Mouse (Mus musculus): ENCODE results near the gene Nell1. TPM values are rescaled to one million over a fixed set of nuclear protein-coding genes. Genes with fewer than 3 reads are reported as not detected.

The Nell1 gene
- polyA plus RNA-seq, 1 experiment from 2014 or later: 0.61 TPM

DNA sequence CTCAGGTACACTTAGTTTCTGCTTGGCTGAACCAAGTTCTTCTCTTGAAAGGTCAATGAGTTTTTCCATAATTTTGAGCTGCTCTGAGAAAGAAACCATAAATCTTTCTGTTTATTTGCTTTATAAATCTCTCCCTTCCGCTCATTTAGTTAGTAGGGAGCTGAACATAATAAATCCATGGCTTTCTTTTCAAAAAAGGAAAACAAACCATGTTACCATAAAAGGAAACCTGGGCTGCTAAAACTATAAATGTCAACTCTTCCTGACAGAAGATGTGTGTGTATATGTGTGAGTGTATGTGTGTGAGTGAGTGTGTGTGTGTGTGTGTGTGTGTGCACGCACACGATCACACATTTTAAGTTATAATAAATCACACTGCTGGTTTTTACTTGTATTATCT is 320.8 kb downstream of the Nell1 start:
- Histone ChIP-seq H3K4me1 (ENCODE audit: control insufficient read depth in 2 of 2, insufficient read depth in 2 of 2, low read length in 2 of 2) (no peaks in the 10 kb centered on the region), H3K9me3 (ENCODE audit: control insufficient read depth, low read length) (no peaks in the 10 kb centered on the region), H3K9ac (ENCODE audit: low read length) (no peak overlapping the region), H3K4me2 (ENCODE audit: low read length) (no peak overlapping the region), H3K36me3 (ENCODE audit: control insufficient read depth, insufficient read depth, low read length) (no peaks in the 10 kb centered on the region), H3K27ac (replicated peaks in 1 of 2; ENCODE audit: control insufficient read depth in 1 of 2, insufficient read depth in 1 of 2, low read depth in 2 of 2, low read length in 2 of 2) (no peak overlapping the region), H3K27me3 (ENCODE audit: control insufficient read depth, insufficient read depth, low read length) (no peaks in the 10 kb centered on the region), H3K4me3 (ENCODE audit: control insufficient read depth in 1 of 2, insufficient read depth in 1 of 2, low read depth in 1 of 2, low read length in 2 of 2) (no peak overlapping the region)
- WGBS: 91% methylated on average over 3 of the region's 3 CpGs
- no peak for ATAC-seq (ENCODE audit: insufficient number of reproducible peaks, insufficient read depth, low FRiP score, low read depth)

- WGBS: 72% methylated on average over 5 of the region's 5 CpGs
- Histone ChIP-seq H3K27ac (replicated peaks in 1 of 2; ENCODE audit: control insufficient read depth in 1 of 2, insufficient read depth in 1 of 2, low read depth in 2 of 2, low read length in 2 of 2) (no peak overlapping the region), H3K27me3 (ENCODE audit: control insufficient read depth, insufficient read depth, low read length) (no peaks in the 10 kb centered on the region), H3K9ac (ENCODE audit: low read length) (no peak overlapping the region), H3K36me3 (ENCODE audit: control insufficient read depth, insufficient read depth, low read length) (no peaks in the 10 kb centered on the region), H3K4me1 (ENCODE audit: control insufficient read depth in 2 of 2, insufficient read depth in 2 of 2, low read length in 2 of 2) (no peaks in the 10 kb centered on the region), H3K9me3 (ENCODE audit: control insufficient read depth, low read length) (no peaks in the 10 kb centered on the region), H3K4me2 (ENCODE audit: low read length) (no peak overlapping the region), H3K4me3 (ENCODE audit: control insufficient read depth in 1 of 2, insufficient read depth in 1 of 2, low read depth in 1 of 2, low read length in 2 of 2) (no peak overlapping the region)
- ATAC-seq (ENCODE audit: insufficient number of reproducible peaks, insufficient read depth, low FRiP score, low read depth): no peak
Measured at GRCm38 (mm10) chr7:50338226-50338625, 363.6 kb downstream of the Nell1 start.

DNA sequence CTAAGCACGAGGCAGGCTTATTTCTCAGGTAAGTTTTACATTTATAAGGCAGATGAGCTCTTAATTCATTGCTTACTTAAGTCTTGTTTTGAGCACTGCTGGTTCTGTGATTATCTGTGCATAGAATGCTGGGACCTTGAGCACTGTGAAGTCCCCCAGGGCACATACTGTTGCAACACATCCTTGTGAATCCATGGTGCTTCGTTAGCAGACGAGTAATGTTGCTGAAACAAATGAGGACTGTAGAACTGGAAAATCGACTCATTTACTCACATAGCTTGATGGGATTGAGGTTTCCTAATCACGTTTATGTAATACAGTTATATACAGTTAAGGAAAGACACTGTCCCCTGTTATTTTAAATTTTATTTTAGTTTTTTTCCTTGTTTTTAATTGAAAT is 364.1 kb downstream of the Nell1 start:
- H3K9ac ChIP-seq (ENCODE audit: low read length): no peak overlapping the region
- ATAC-seq (ENCODE audit: insufficient number of reproducible peaks, insufficient read depth, low FRiP score, low read depth): no peak
- no peaks in the 10 kb centered on the region for H3K4me1 ChIP-seq (ENCODE audit: control insufficient read depth in 2 of 2, insufficient read depth in 2 of 2, low read length in 2 of 2)
- H3K27me3 ChIP-seq (ENCODE audit: control insufficient read depth, insufficient read depth, low read length): no peaks in the 10 kb centered on the region
- no peaks in the 10 kb centered on the region for H3K9me3 ChIP-seq (ENCODE audit: control insufficient read depth, low read length)
- no peak overlapping the region for H3K4me3 ChIP-seq (ENCODE audit: control insufficient read depth in 1 of 2, insufficient read depth in 1 of 2, low read depth in 1 of 2, low read length in 2 of 2)
- H3K4me2 ChIP-seq (ENCODE audit: low read length): no peak overlapping the region
- no peaks in the 10 kb centered on the region for H3K36me3 ChIP-seq (ENCODE audit: control insufficient read depth, insufficient read depth, low read length)
- 69% methylated on average over 5 of the region's 5 CpGs for WGBS
- no peak overlapping the region for H3K27ac ChIP-seq (replicated peaks in 1 of 2; ENCODE audit: control insufficient read depth in 1 of 2, insufficient read depth in 1 of 2, low read depth in 2 of 2, low read length in 2 of 2)

DNA sequence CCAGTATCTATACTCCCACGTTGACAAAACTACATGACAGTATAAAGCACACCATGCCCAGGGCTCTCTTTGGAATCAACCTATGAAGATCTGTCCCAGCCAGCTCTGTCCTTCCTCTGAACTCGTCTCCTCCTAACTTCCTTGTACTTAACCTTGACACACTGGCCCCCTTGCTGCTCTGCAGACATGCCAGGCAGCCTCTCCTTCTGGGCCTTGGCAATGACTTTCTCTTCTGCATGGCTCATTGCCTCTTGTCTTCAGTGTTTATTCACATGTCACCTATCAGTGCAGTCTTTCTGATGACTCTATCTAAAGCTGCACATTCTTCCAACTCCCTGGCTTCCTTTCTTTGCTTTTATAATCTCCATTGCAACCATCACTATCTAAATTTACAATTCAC is 376.9 kb downstream of the Nell1 start:
- Histone ChIP-seq H3K4me1 (ENCODE audit: control insufficient read depth in 2 of 2, insufficient read depth in 2 of 2, low read length in 2 of 2) (no peaks in the 10 kb centered on the region), H3K27ac (replicated peaks in 1 of 2; ENCODE audit: control insufficient read depth in 1 of 2, insufficient read depth in 1 of 2, low read depth in 2 of 2, low read length in 2 of 2) (no peak overlapping the region), H3K9ac (ENCODE audit: low read length) (no peak overlapping the region), H3K4me2 (ENCODE audit: low read length) (no peak overlapping the region), H3K27me3 (ENCODE audit: control insufficient read depth, insufficient read depth, low read length) (no peaks in the 10 kb centered on the region), H3K9me3 (ENCODE audit: control insufficient read depth, low read length) (no peaks in the 10 kb centered on the region), H3K36me3 (ENCODE audit: control insufficient read depth, insufficient read depth, low read length) (no peaks in the 10 kb centered on the region), H3K4me3 (ENCODE audit: control insufficient read depth in 1 of 2, insufficient read depth in 1 of 2, low read depth in 1 of 2, low read length in 2 of 2) (no peak overlapping the region)
- no peak for ATAC-seq (ENCODE audit: insufficient number of reproducible peaks, insufficient read depth, low FRiP score, low read depth)
- 51% methylated on average over 2 of the region's 2 CpGs for WGBS

GRCm38 (mm10) chr7:50357213-50357612 is 382.5 kb downstream of the Nell1 start:
- H3K27ac ChIP-seq (replicated peaks in 1 of 2; ENCODE audit: control insufficient read depth in 1 of 2, insufficient read depth in 1 of 2, low read depth in 2 of 2, low read length in 2 of 2): no peak overlapping the region
- WGBS: 25% methylated on average over 2 of the region's 2 CpGs
- H3K9ac ChIP-seq (ENCODE audit: low read length): no peak overlapping the region
- H3K4me3 ChIP-seq (ENCODE audit: control insufficient read depth in 1 of 2, insufficient read depth in 1 of 2, low read depth in 1 of 2, low read length in 2 of 2): no peak overlapping the region
- H3K4me2 ChIP-seq (ENCODE audit: low read length): no peak overlapping the region
- no peaks in the 10 kb centered on the region for H3K9me3 ChIP-seq (ENCODE audit: control insufficient read depth, low read length)
- H3K4me1 ChIP-seq (ENCODE audit: control insufficient read depth in 2 of 2, insufficient read depth in 2 of 2, low read length in 2 of 2): no peaks in the 10 kb centered on the region
- no peak for ATAC-seq (ENCODE audit: insufficient number of reproducible peaks, insufficient read depth, low FRiP score, low read depth)
- H3K27me3 ChIP-seq (ENCODE audit: control insufficient read depth, insufficient read depth, low read length): no peaks in the 10 kb centered on the region
- H3K36me3 ChIP-seq (ENCODE audit: control insufficient read depth, insufficient read depth, low read length): no peaks in the 10 kb centered on the region

- ATAC-seq (ENCODE audit: insufficient number of reproducible peaks, insufficient read depth, low FRiP score, low read depth): no peak
- no peak overlapping the region for H3K4me3 ChIP-seq (ENCODE audit: control insufficient read depth in 1 of 2, insufficient read depth in 1 of 2, low read depth in 1 of 2, low read length in 2 of 2)
- no peak overlapping the region for H3K27ac ChIP-seq (replicated peaks in 1 of 2; ENCODE audit: control insufficient read depth in 1 of 2, insufficient read depth in 1 of 2, low read depth in 2 of 2, low read length in 2 of 2)
- WGBS: 57% methylated on average over 2 of the region's 2 CpGs
- H3K9ac ChIP-seq (ENCODE audit: low read length): no peak overlapping the region
- no peaks in the 10 kb centered on the region for H3K36me3 ChIP-seq (ENCODE audit: control insufficient read depth, insufficient read depth, low read length)
- no peak overlapping the region for H3K4me2 ChIP-seq (ENCODE audit: low read length)
- H3K27me3 ChIP-seq (ENCODE audit: control insufficient read depth, insufficient read depth, low read length): no peaks in the 10 kb centered on the region
- H3K9me3 ChIP-seq (ENCODE audit: control insufficient read depth, low read length): no peaks in the 10 kb centered on the region
- no peaks in the 10 kb centered on the region for H3K4me1 ChIP-seq (ENCODE audit: control insufficient read depth in 2 of 2, insufficient read depth in 2 of 2, low read length in 2 of 2)
Measured at GRCm38 (mm10) chr7:50362039-50362438, 387.4 kb downstream of the Nell1 start.

DNA sequence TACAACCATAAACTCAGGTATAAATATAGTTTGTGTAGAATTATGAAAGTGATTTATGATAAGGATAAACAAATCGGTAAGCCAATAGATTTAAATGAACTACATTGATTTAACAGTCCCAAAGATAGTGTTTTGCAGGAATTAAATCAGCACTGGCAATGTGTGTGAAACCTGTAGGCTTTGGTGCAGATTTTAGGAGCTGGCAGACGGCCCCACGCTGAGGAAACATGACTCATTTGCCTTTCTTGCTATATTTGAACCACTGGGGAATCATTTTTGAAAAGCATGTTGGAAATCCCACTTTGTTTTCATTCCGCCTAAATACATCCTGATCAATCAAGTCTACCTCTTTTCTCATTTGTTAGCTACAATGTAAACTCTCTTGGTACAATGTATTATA is 400.2 kb downstream of the Nell1 start:
- H3K9me3 ChIP-seq (ENCODE audit: control insufficient read depth, low read length): no peaks in the 10 kb centered on the region
- H3K4me2 ChIP-seq (ENCODE audit: low read length): no peak overlapping the region
- H3K27me3 ChIP-seq (ENCODE audit: control insufficient read depth, insufficient read depth, low read length): no peaks in the 10 kb centered on the region
- no peaks in the 10 kb centered on the region for H3K36me3 ChIP-seq (ENCODE audit: control insufficient read depth, insufficient read depth, low read length)
- WGBS: 65% methylated on average over 4 of the region's 4 CpGs
- H3K4me3 ChIP-seq (ENCODE audit: control insufficient read depth in 1 of 2, insufficient read depth in 1 of 2, low read depth in 1 of 2, low read length in 2 of 2): no peak overlapping the region
- no peak overlapping the region for H3K9ac ChIP-seq (ENCODE audit: low read length)
- no peak overlapping the region for H3K27ac ChIP-seq (replicated peaks in 1 of 2; ENCODE audit: control insufficient read depth in 1 of 2, insufficient read depth in 1 of 2, low read depth in 2 of 2, low read length in 2 of 2)
- no peaks in the 10 kb centered on the region for H3K4me1 ChIP-seq (ENCODE audit: control insufficient read depth in 2 of 2, insufficient read depth in 2 of 2, low read length in 2 of 2)
- ATAC-seq (ENCODE audit: insufficient number of reproducible peaks, insufficient read depth, low FRiP score, low read depth): no peak

GRCm38 (mm10) chr7:50410421-50410820 is 435.8 kb downstream of the Nell1 start:
- 60% methylated on average over 2 of the region's 2 CpGs for WGBS
- no peak overlapping the region for H3K4me3 ChIP-seq (ENCODE audit: control insufficient read depth in 1 of 2, insufficient read depth in 1 of 2, low read depth in 1 of 2, low read length in 2 of 2)

More at GRCm38 (mm10) chr7:50410421-50410820, 435.8 kb downstream of the Nell1 start:
- Histone ChIP-seq H3K9me3 (ENCODE audit: control insufficient read depth, low read length) (no peaks in the 10 kb centered on the region), H3K27ac (replicated peaks in 1 of 2; ENCODE audit: control insufficient read depth in 1 of 2, insufficient read depth in 1 of 2, low read depth in 2 of 2, low read length in 2 of 2) (no peak overlapping the region), H3K4me2 (ENCODE audit: low read length) (no peak overlapping the region), H3K4me1 (ENCODE audit: control insufficient read depth in 2 of 2, insufficient read depth in 2 of 2, low read length in 2 of 2) (no peaks in the 10 kb centered on the region), H3K9ac (ENCODE audit: low read length) (no peak overlapping the region), H3K27me3 (ENCODE audit: control insufficient read depth, insufficient read depth, low read length) (no peaks in the 10 kb centered on the region), H3K36me3 (ENCODE audit: control insufficient read depth, insufficient read depth, low read length) (no peaks in the 10 kb centered on the region)
- ATAC-seq (ENCODE audit: insufficient number of reproducible peaks, insufficient read depth, low FRiP score, low read depth): no peak

Measured in heart, embryonic 14.5 days (tissue).